Mouse (Mus musculus): ENCODE measurements around the gene Ssbp4.
A peak's percentile ranks its signal among the peaks of the same experiment; 100 is the strongest.

DNA sequence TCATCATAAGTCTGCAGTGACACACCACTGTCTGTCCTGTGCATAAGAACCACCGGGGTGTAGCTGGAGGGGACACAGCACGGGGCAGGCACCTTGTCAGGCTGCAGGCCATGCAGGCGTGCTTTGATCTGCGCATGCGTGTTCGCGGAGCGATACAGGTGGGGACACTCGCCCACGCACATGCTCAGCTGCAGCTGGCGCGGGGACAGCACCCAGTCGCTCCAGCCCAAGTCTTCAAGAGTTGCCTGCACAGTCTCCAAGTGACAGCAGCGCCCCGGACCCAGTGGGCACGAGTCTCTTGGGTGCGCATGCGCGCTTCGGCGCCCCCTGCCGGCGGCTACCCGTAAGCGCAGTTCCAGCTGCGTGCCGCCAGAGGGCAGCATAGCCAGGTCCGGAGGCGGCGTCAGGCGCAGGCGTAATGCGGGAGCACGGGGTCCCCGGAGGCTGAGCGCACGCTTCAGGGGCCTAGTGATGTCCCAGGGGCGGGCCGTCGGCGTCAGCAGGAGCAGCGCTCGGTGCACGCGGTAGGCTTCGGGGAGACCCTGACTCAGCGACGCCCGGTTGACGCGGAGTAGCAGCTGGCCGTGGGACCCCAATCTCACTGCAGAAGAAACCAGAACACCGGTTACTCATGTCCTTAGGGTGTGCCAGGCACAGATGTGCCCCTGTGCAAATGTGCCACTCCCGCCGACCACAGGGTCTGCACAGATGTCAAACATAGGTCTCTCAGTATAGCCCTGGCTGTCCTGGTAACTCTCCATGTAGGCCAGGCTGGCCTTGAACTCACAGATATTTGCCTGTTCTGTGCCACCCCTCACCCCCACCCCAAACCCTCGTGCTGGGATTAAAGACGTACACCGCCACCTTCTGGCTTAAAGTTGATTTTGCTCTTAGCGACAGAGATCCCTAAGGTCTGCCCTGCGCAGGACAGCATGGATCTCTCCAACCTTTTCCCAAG, 21.2 kb upstream of the Ssbp4 start:
- TF ChIP-seq POLR2A (IDR thresholded peaks at IDR 0.05; ENCODE audit: low read depth, low read length) (no peak), CTCF (conservative IDR thresholded peaks at IDR 0.05; ENCODE audit: insufficient read depth, insufficient read length, low read depth, low read length) (peak; percentile 99)
